Mouse (Mus musculus) MEL (cell line): ENCODE measurements around the gene CN725425.

Experiments
- CTCF ChIP-seq, 3 experiments: IDR thresholded peaks in 2 of 3; conservative IDR thresholded peaks in 1 of 3; 2 replicates each; pipeline ENCODE4 v1.5.1; 2011 to 2012; ENCODE audit warnings: low read length in 3 of 3, low read depth in 2 of 3, mild to moderate bottlenecking in 2 of 3, improper control_type of control experiment in 1 of 3, inconsistent platforms in 1 of 3, mixed read lengths in 1 of 3, moderate library complexity in 1 of 3; ENCODE audit not compliant: control insufficient read depth in 1 of 3, insufficient read depth in 1 of 3, poor library complexity in 1 of 3, severe bottlenecking in 1 of 3
- GATA1 ChIP-seq: IDR thresholded peaks from 2 replicates; pipeline ENCODE4 v1.6.1; 2011; ENCODE audit warnings: low read depth, low read length, improper control_type of control experiment
- MXI1 ChIP-seq: IDR thresholded peaks from 2 replicates; pipeline ENCODE4 v1.6.1; 2011; ENCODE audit warnings: mild to moderate bottlenecking, low read depth, low read length, improper control_type of control experiment
- MYC ChIP-seq: IDR thresholded peaks from 2 replicates; pipeline ENCODE4 v1.6.1; 2011; ENCODE audit warnings: low read depth, mild to moderate bottlenecking, low read length, improper control_type of control experiment, moderate library complexity
- ZMIZ1 ChIP-seq: IDR thresholded peaks from 2 replicates; pipeline ENCODE4 v1.6.1; 2012; ENCODE audit warnings: low read depth, mild to moderate bottlenecking, inconsistent platforms, low read length, improper control_type of control experiment, moderate library complexity

DNA sequence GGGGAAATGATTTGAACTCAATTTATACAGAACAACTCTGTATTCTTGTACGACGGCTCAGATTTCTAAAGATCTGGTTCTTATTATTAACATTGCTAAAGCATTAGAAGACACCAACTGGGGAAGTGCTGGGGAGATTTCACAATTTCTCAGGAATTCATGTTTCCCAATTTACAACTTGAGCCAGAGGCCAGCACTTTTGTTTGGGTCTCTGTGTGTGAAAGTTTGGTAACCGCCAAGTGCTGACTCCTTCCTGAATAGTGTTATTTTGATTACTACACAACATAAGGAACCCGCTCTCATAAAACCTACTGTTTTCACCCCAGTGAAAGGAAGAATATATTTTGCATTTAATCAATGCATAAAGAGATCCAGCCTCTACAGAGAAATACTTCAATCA is 27.1 kb upstream of the CN725425 start:
- TF ChIP-seq CTCF (IDR thresholded peaks at IDR 0.05 in 2 of 3, conservative IDR thresholded peaks at IDR 0.05 in 1 of 3; ENCODE audit: control insufficient read depth in 1 of 3, insufficient read depth in 1 of 3, low read depth in 2 of 3, low read length in 3 of 3, poor library complexity in 1 of 3, severe bottlenecking in 1 of 3) (no peak), MYC (no peak), GATA1 (no peak), MXI1 (no peak), ZMIZ1 (no peak)
